Mouse (Mus musculus): Measurements from ENCODE around the gene Ccdc171. TPM values are rescaled to one million over a fixed set of nuclear protein-coding genes. Genes with fewer than 3 reads are reported as not detected.
"Not testable (repeated sequence)": the region's sequence is repeated elsewhere in the genome, so short reads cannot be mapped to it uniquely, and the experiment has no call there.

Ccdc171 gene
- total RNA-seq, 4 experiments from 2014 or later: 0.33 to 1.5 (median 1.0) TPM

DNA sequence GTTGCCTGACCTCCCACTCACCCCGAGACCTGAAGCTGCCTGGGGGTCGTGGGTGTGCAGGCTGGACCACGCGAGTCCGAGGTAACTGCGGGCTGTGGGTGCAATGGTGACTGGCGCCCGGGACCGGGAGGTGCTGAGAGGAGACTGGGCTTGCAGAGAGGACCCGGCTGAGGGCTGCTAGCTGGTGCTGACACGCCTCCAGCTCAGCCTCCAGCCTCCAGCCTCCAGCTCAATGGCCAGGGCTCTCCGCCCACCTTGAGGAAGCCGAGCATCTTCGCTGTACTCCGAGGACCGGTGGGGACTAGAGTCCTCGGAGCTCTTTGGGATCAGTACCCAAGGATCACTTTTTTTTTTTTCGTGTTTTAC is 328 bp downstream of the Ccdc171 start:
- DNase-seq (ENCODE audit: low spot score): no peak

GRCm38 (mm10) chr4:83526270-83526987 is 1.1 kb downstream of the Ccdc171 start:
- no peak for DNase-seq (ENCODE audit: low spot score)

GRCm38 (mm10) chr4:83526988-83527334 is 1.6 kb downstream of the Ccdc171 start:
- no peak for DNase-seq (ENCODE audit: low spot score)

GRCm38 (mm10) chr4:83527921-83528320 is 2.6 kb downstream of the Ccdc171 start:
- DNase-seq (ENCODE audit: low spot score): no peak

GRCm38 (mm10) chr4:83530060-83530459 is 4.7 kb downstream of the Ccdc171 start:
- DNase-seq (ENCODE audit: low spot score): not testable (repeated sequence)

GRCm38 (mm10) chr4:83533168-83533911 is 8.0 kb downstream of the Ccdc171 start:
- no peak for DNase-seq (ENCODE audit: low spot score)

DNA sequence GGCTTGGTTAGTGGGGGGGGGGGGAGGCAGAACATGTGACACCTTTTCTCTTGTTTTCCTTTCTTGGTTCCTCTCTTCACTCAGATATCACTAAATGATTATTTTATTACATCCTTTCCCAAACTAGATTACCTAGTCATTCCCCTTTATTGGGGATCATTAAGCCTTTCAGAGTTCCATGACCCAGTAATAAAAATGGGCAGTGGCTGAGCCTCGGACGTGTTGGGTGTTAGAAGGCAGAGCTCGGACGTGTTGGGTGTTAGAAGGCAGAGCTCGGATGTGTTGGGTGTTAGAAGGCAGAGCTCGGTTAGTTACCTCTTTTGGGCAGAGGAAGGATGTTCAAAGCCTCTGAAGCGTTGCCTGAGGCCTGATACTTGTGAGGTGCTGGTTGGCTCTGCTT is 8.7 kb downstream of the Ccdc171 start:
- no peak for DNase-seq (ENCODE audit: low spot score)

DNA sequence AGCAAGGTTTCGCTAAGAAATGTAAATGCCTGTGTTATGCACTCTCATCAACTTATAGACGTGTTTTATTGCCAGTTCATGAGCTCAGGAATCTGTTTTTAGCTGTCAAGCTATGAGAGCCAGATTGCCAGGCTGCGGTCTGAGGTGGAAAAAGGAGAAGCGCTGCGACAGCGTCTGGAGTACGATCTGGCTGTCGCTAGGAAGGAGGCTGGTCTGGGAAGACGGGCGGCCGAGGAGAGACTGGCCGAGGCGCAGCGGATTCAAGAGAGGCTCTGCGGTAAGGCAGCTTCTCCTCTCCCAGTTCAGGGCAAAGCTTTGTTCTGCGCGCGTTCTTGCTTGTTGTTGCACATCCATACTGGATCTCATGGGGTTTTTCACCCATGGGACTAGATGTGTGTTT is 24.2 kb downstream of the Ccdc171 start:
- no peak for DNase-seq (ENCODE audit: low spot score)

- DNase-seq (ENCODE audit: low spot score): no peak
Measured at GRCm38 (mm10) chr4:83567190-83568113, 42.1 kb downstream of the Ccdc171 start.

DNA sequence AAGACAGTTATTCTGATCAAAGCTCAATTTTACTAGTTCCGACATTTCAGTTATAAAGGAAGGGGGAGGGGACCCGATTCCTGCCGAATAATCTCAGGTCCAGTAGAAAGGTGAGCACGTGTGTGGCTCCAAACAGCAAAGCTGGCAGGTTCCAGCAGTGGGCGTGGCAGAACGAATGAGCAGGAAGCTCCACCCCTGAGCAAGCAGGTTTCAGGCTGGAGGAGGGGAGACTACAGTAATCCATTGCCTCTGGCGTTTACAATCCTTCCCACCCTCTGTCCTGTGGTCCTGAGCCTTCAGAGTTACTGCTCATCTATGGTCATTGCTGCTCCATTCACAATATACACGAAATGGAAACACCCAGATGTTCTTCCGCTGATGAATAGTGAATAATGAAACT is 42.8 kb downstream of the Ccdc171 start:
- DNase-seq (ENCODE audit: low spot score): not testable (repeated sequence)

DNA sequence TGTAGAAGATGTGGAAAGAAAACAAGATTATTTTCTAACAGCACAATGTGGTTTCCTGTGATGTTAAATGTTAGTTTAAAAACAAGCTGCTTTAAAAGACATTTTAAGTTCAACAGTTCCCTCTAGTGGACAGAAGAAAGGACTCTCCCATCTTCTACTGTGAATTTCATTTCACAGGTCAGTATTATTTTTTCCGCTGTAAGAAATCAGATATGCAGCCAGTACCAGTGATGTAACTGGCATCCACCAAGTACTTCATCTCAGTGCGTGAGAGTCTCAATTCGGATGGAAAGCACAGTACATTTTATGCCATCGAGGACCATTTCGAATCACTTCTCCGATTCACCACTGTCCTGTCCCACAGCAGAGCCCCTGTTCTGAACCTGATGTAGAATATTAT is 45.2 kb downstream of the Ccdc171 start:
- DNase-seq (ENCODE audit: low spot score): peak; percentile 28

DNA sequence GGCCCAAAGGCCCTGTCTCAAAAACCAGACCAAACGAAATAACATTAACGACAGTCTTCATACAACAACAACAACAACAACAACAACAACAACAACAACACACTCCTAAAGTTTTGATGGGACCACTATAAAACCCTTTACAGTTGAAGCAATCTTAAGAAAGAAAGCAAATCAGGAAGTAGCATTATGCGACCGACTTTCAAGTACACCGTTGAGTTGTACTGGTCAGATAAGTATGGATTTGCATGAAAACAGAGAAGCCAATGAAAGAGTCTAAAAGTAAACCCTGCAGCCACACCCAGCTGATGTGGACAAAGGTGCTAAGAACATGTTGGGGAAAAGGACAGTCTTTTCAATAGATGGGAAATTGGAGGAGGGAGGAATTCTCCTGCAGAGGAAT is 45.7 kb downstream of the Ccdc171 start:
- DNase-seq (ENCODE audit: low spot score): no peak

DNA sequence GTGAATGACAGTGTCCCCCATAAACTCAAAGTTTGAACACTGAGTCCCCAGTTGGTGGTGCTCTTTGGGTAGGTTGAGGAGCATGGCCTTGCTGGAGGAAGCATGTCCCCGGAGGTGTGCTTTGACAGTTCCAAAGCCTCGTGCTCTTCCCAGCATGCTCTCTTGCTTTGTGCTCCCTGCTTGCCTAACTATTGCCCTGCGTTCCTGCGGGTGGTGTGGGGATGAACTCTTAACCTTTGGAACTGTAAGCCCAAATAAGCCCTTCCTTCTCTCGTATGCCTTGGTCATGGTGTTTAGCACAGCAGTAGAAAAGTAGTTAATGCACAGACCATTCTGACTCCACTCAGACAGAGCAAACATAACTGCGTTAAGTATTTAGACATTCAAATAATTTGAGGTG is 47.2 kb downstream of the Ccdc171 start:
- no peak for DNase-seq (ENCODE audit: low spot score)

GRCm38 (mm10) chr4:83576315-83576714 is 51.0 kb downstream of the Ccdc171 start:
- DNase-seq (ENCODE audit: low spot score): peak; percentile 24

GRCm38 (mm10) chr4:83580157-83580556 is 54.8 kb downstream of the Ccdc171 start:
- no peak for DNase-seq (ENCODE audit: low spot score)

DNA sequence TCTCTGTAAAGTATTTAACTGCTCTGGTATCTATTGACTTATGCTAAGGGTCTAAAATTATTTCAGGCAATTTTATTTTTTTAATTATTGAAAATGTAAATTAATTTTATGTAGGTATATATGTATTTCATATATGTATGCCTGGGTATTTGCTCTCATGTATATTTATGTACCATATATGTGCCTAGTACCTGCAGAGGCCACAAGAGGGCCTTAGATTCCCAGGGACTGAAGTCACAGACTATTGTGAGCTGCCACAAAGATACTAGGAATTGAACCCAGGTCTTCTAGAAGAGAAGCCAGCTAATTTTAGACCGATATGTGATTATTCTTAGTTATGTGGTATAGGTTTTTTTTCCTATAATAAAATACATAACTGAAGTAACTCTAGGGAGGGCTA is 62.2 kb downstream of the Ccdc171 start:
- no peak for DNase-seq (ENCODE audit: low spot score)

- DNase-seq (ENCODE audit: low spot score): no peak
Measured at GRCm38 (mm10) chr4:83596486-83596885, 71.1 kb downstream of the Ccdc171 start.

- DNase-seq (ENCODE audit: low spot score): no peak
Measured at GRCm38 (mm10) chr4:83611111-83611510, 85.8 kb downstream of the Ccdc171 start.

GRCm38 (mm10) chr4:83623021-83623711 is 97.8 kb downstream of the Ccdc171 start:
- not testable (repeated sequence) for DNase-seq (ENCODE audit: low spot score)

- no peak for DNase-seq (ENCODE audit: low spot score)
Measured at GRCm38 (mm10) chr4:83623732-83624131, 98.4 kb downstream of the Ccdc171 start.

GRCm38 (mm10) chr4:83651453-83651852 is 126.1 kb downstream of the Ccdc171 start:
- no peak for DNase-seq (ENCODE audit: low spot score)

GRCm38 (mm10) chr4:83655396-83655795 is 130.1 kb downstream of the Ccdc171 start:
- no peak for DNase-seq (ENCODE audit: low spot score)
